Mouse (Mus musculus): ENCODE results near the gene Evpl.

The Evpl gene

GRCm38 (mm10) chr11:116213877-116214510 lies 23.9 kb downstream of the Evpl start:
- no peak for DNase-seq (ENCODE audit: low read depth, low spot score)

GRCm38 (mm10) chr11:116212847-116213246 lies 25.0 kb downstream of the Evpl start:
- no peak for DNase-seq (ENCODE audit: low read depth, low spot score)

- no peak for DNase-seq (ENCODE audit: low read depth, low spot score)
These were observed 27.2 kb downstream of the Evpl start for GRCm38 (mm10) chr11:116210696-116211095.

- DNase-seq (ENCODE audit: low read depth, low spot score) = no peak
These were observed 28.6 kb downstream of the Evpl start for GRCm38 (mm10) chr11:116209257-116209656.

GRCm38 (mm10) chr11:116208660-116209059 lies 29.2 kb downstream of the Evpl start:
- DNase-seq (ENCODE audit: low read depth, low spot score) = no peak

GRCm38 (mm10) chr11:116206678-116207077 lies 31.2 kb downstream of the Evpl start:
- no peak for DNase-seq (ENCODE audit: low read depth, low spot score)

- no peak for DNase-seq (ENCODE audit: low read depth, low spot score)
These were observed 34.7 kb downstream of the Evpl start for GRCm38 (mm10) chr11:116203150-116203549.

- no peak for DNase-seq (ENCODE audit: low read depth, low spot score)
These were observed 36.7 kb downstream of the Evpl start for GRCm38 (mm10) chr11:116201151-116201550.

- peak; percentile 97 for DNase-seq (ENCODE audit: low read depth, low spot score)
These were observed 39.0 kb downstream of the Evpl start, which contains the start of the genes Ten1 and Acox1 for GRCm38 (mm10) chr11:116198639-116199531. Ten1 (plus strand) TSS chr11:116198855. Acox1 (minus strand) TSS chr11:116199045.

GRCm38 (mm10) chr11:116198132-116198531 lies 39.7 kb downstream of the Evpl start:
- DNase-seq (ENCODE audit: low read depth, low spot score) = no peak

- no peak for DNase-seq (ENCODE audit: low read depth, low spot score)
These were observed 40.3 kb downstream of the Evpl start for GRCm38 (mm10) chr11:116197584-116197906.

- DNase-seq (ENCODE audit: low read depth, low spot score) = no peak
These were observed 40.9 kb downstream of the Evpl start for GRCm38 (mm10) chr11:116196866-116197583.

GRCm38 (mm10) chr11:116196336-116196735 lies 41.5 kb downstream of the Evpl start:
- DNase-seq (ENCODE audit: low read depth, low spot score) = no peak

GRCm38 (mm10) chr11:116195252-116195651 lies 42.6 kb downstream of the Evpl start:
- no peak for DNase-seq (ENCODE audit: low read depth, low spot score)

GRCm38 (mm10) chr11:116194619-116195018 lies 43.3 kb downstream of the Evpl start:
- no peak for DNase-seq (ENCODE audit: low read depth, low spot score)

- no peak for DNase-seq (ENCODE audit: low read depth, low spot score)
These were observed 50.5 kb downstream of the Evpl start for GRCm38 (mm10) chr11:116187226-116187930.

- no peak for DNase-seq (ENCODE audit: low read depth, low spot score)
These were observed 51.5 kb downstream of the Evpl start for GRCm38 (mm10) chr11:116186360-116186759.

- no peak for DNase-seq (ENCODE audit: low read depth, low spot score)
These were observed 52.0 kb downstream of the Evpl start for GRCm38 (mm10) chr11:116185836-116186235.

- DNase-seq (ENCODE audit: low read depth, low spot score) = no peak
These were observed 59.3 kb downstream of the Evpl start for GRCm38 (mm10) chr11:116178411-116179121.

- DNase-seq (ENCODE audit: low read depth, low spot score) = no peak
These were observed 61.9 kb downstream of the Evpl start for GRCm38 (mm10) chr11:116176010-116176409.

Data from A20 (cell line).